ENCODE assay signal across 9 mouse cellular contexts in genomic region chr19:60463896-60464295, GRCm38 (mm10). TPM values are rescaled to one million over a fixed set of nuclear protein-coding genes. Genes with fewer than 3 reads are reported as not detected.
DNase-seq lines count a peak whose midpoint lies in the region; ATAC-seq lines count a peak whose summit lies in the region.
"Had no signal": no experiment of that assay in that cellular context is flagged by ENCODE, and none has a peak within 500 bp of the region (broad histone marks: within the 10 kb centered on the region; RNA-seq: fewer than 3 reads in every experiment).

No protein-coding gene starts in this region.

- peaks cover 29% of the 10 kb centered on the region for H3K4me1 ChIP-seq in lung, embryonic 15.5 days
- H3K4me1 ChIP-seq in stomach, embryonic 16.5 days (ENCODE audit: control insufficient read depth, insufficient read depth, low read length), result peaks cover 10% of the 10 kb centered on the region; the same call in 1 of the 2 replicates

- 12% methylated on average over 3 of the region's 3 CpGs for WGBS in lung, embryonic 15.5 days
- WGBS in stomach, embryonic 16.5 days, result 18% methylated on average over 3 of the region's 3 CpGs

- no peaks in the 10 kb centered on the region for H3K36me3 ChIP-seq in lung, embryonic 15.5 days
- no peaks in the 10 kb centered on the region for H3K36me3 ChIP-seq in stomach, embryonic 16.5 days (ENCODE audit: control insufficient read depth, insufficient read depth, low read length)

- peaks cover 45% of the 10 kb centered on the region for H3K27me3 ChIP-seq in lung, embryonic 15.5 days
- H3K27me3 ChIP-seq in stomach, embryonic 16.5 days (ENCODE audit: control insufficient read depth, insufficient read depth, low read length), result peaks cover 27% of the 10 kb centered on the region

- H3K4me3 ChIP-seq in lung, embryonic 15.5 days, result no peak overlapping the region
- no peak overlapping the region for H3K4me3 ChIP-seq in stomach, embryonic 16.5 days (replicated peaks; ENCODE audit: low read length)

- no peak overlapping the region for H3K9ac ChIP-seq in lung, embryonic 15.5 days
- H3K9ac ChIP-seq in stomach, embryonic 16.5 days (ENCODE audit: low read length), result no peak overlapping the region

- DNase-seq in ovary, adult 18-20 months (ENCODE audit: low spot score), result peak; percentile 66
- no peak for DNase-seq in ovary, postnatal 10 days (ENCODE audit: low spot score)
- peak; percentile 91 to 94 for DNase-seq in cerebellum, postnatal 14 days
- DNase-seq in heart, adult 18-20 months, result peak; percentile 82 to 83
- DNase-seq in kidney, postnatal 36 days, result peak; percentile 17 to 62

- H3K27ac ChIP-seq in lung, embryonic 15.5 days, result no peak overlapping the region
- H3K27ac ChIP-seq in stomach, embryonic 16.5 days (ENCODE audit: low read length), result no peak overlapping the region

- H3K4me2 ChIP-seq in lung, embryonic 15.5 days, result no peak overlapping the region
- H3K4me2 ChIP-seq in stomach, embryonic 16.5 days (ENCODE audit: low read depth, low read length), result no peak overlapping the region

- H3K9me3 ChIP-seq in lung, embryonic 15.5 days, result no peaks in the 10 kb centered on the region
- H3K9me3 ChIP-seq in stomach, embryonic 16.5 days (replicated peaks; ENCODE audit: control insufficient read depth, low read length), result no peaks in the 10 kb centered on the region

- ATAC-seq in lung, embryonic 15.5 days (ENCODE audit: borderline replicate concordance, extremely low read depth, low FRiP score, low TSS enrichment), result peak; percentile 81; the same call in 1 of the 2 replicates
- peak; percentile 47; the same call in 1 of the 2 replicates for ATAC-seq in stomach, embryonic 16.5 days (ENCODE audit: insufficient read depth, low FRiP score)
- ATAC-seq in CD4-positive, CD25-positive, alpha-beta regulatory T cell, adult 4 months, result no peak

RNA-seq across cellular contexts. Expression of gene Prlhr, which starts 4.2 kb away (rescaled TPM):
- not detected for total RNA-seq in heart, adult 18-20 months (2021)
- polyA plus RNA-seq in lung, embryonic 15.5 days (2015; fragmentation: Nextera tagmentation; extraction: Ambion mirVana), result not detected in 2 replicates
- not detected in 2 replicates for polyA plus RNA-seq in stomach, embryonic 16.5 days (2015; fragmentation: Nextera tagmentation; extraction: Ambion mirVana)
- polyA plus RNA-seq in CD4-positive, CD25-positive, alpha-beta regulatory T cell, adult 4 months (2017; shearing (Covaris generic)), result not detected
- polyA plus RNA-seq: liver, embryonic 16.5 days had no signal
